Comparison of ENCODE assay signal across 15 mouse cellular contexts in genomic region chr8:123624702-123625101, GRCm38 (mm10). TPM values are rescaled to one million over a fixed set of nuclear protein-coding genes. Genes with fewer than 3 reads are reported as not detected.
"Had no signal": no experiment of that assay in that cellular context is flagged by ENCODE, and none has a peak within 500 bp of the region (broad histone marks: within the 10 kb centered on the region; RNA-seq: fewer than 3 reads in every experiment).

No protein-coding gene starts in this region.

- DNase-seq: kidney, adult 2 months; kidney, postnatal 14 days; layer of hippocampus, postnatal 36 days; lung, embryonic 14.5 days; lung, postnatal 10 days; lung, postnatal 4 days; retina, postnatal 1 day; right cerebral cortex, postnatal 25 days had no signal

- H3K36me3 ChIP-seq: kidney, embryonic 15.5 days; limb, embryonic 15.5 days; liver, embryonic 12.5 days; midbrain, embryonic 10.5 days; midbrain, embryonic 15.5 days; neural tube, embryonic 13.5 days had no signal

- H3K9me3 ChIP-seq: kidney, embryonic 15.5 days; limb, embryonic 15.5 days; liver, embryonic 12.5 days; midbrain, embryonic 10.5 days; midbrain, embryonic 15.5 days; neural tube, embryonic 13.5 days had no signal

- H3K4me2 ChIP-seq: kidney, embryonic 15.5 days; limb, embryonic 15.5 days; liver, embryonic 12.5 days; lung, embryonic 14.5 days; midbrain, embryonic 15.5 days; neural tube, embryonic 13.5 days had no signal

- H3K4me3 ChIP-seq: kidney, embryonic 15.5 days; limb, embryonic 15.5 days; liver, embryonic 12.5 days; midbrain, embryonic 10.5 days; midbrain, embryonic 15.5 days; neural tube, embryonic 13.5 days had no signal

- H3K9ac ChIP-seq: kidney, embryonic 15.5 days; limb, embryonic 15.5 days; liver, embryonic 12.5 days; lung, embryonic 14.5 days; midbrain, embryonic 15.5 days; neural tube, embryonic 13.5 days had no signal

- H3K27ac ChIP-seq: kidney, embryonic 15.5 days; limb, embryonic 15.5 days; liver, embryonic 12.5 days; midbrain, embryonic 10.5 days; midbrain, embryonic 15.5 days; neural tube, embryonic 13.5 days had no signal

- ATAC-seq: inflammation-experienced regulatory T-cells, adult 6 months; liver, embryonic 12.5 days; midbrain, embryonic 15.5 days had no signal

RNA-seq across cellular contexts. Expression of gene Rhou, which starts 29.0 kb away (rescaled TPM):
- polyA plus RNA-seq: inflammation-experienced regulatory T-cells, adult 6 months had no signal
